Mouse (Mus musculus) embryonic facial prominence, embryonic 10.5 days (tissue): ENCODE data around the gene Soga1. TPM values are rescaled to one million over a fixed set of nuclear protein-coding genes. Genes with fewer than 3 reads are reported as not detected.
A peak's percentile ranks its signal among the peaks of the same experiment; 100 is the strongest.

Experiments
- DNase-seq: peaks from one replicate; pipeline ENCODE4 v3.0.0-alpha.2; 2017; ENCODE audit warnings: low spot score
- H3K27ac ChIP-seq: fragments of 300-500 bp; sonication (generic); replicated peaks from 2 replicates; pipeline ENCODE4 v1.5.1; 2016; ENCODE audit warnings: mild to moderate bottlenecking
- H3K27me3 ChIP-seq: fragments of 300-500 bp; sonication (generic); replicated peaks from 2 replicates; pipeline ENCODE4 v1.6.1; 2016; ENCODE audit warnings: low read depth, mild to moderate bottlenecking; ENCODE audit not compliant: poor library complexity, severe bottlenecking
- H3K36me3 ChIP-seq: fragments of 300-500 bp; sonication (generic); replicated peaks from 2 replicates; pipeline ENCODE4 v1.6.1; 2016; ENCODE audit warnings: mild to moderate bottlenecking, moderate library complexity
- H3K4me1 ChIP-seq: fragments of 300-500 bp; sonication (generic); 2 replicates; pipeline ENCODE4 v1.6.1; 2016
- H3K4me3 ChIP-seq: fragments of 300-500 bp; sonication (generic); 2 replicates; pipeline ENCODE4 v1.5.1; 2016; ENCODE audit warnings: mild to moderate bottlenecking, moderate library complexity
- H3K9me3 ChIP-seq: fragments of 300-500 bp; sonication (generic); 2 replicates; pipeline ENCODE4 v1.6.1; 2016; ENCODE audit warnings: mild to moderate bottlenecking
- WGBS: fragments of 180-500 bp; shearing (Covaris S2); methylation state at CpG from one replicate; pipeline ENCODE4 v1.1.7; 2016; 5-methylcytosine and 5-hydroxymethylcytosine counted together
- polyA plus RNA-seq: library from polyadenylated mRNA; unstranded; fragments of >200 nt; fragmentation: Nextera tagmentation; extraction: Ambion mirVana; gene quantifications from 2 replicates; pipeline ENCODE4 v1.2.1, GENCODE M21; 2016

Gene Soga1
- polyA plus RNA-seq, 1 experiment from 2014 or later = 4.7 TPM

GRCm38 (mm10) chr2:157077160-157077559 lies 1.9 kb downstream of the Soga1 start:
- H3K9me3 ChIP-seq = no peaks in the 10 kb centered on the region
- no peak for DNase-seq
- H3K36me3 ChIP-seq = peaks cover 46% of the 10 kb centered on the region
- peak overlapping the region; percentile 98 for H3K27ac ChIP-seq
- H3K4me3 ChIP-seq = peak overlapping the region; percentile 80
- WGBS = 43% methylated on average over 5 of the region's 5 CpGs
- peaks cover 72% of the 10 kb centered on the region for H3K4me1 ChIP-seq
- peaks cover 5% of the 10 kb centered on the region; the same call in 1 of the 2 replicates for H3K27me3 ChIP-seq

GRCm38 (mm10) chr2:157076585-157076984 lies 2.5 kb downstream of the Soga1 start:
- 87% methylated on average over 7 of the region's 7 CpGs for WGBS
- Histone ChIP-seq H3K27ac (no peak overlapping the region), H3K9me3 (no peaks in the 10 kb centered on the region), H3K4me3 (peak overlapping the region; percentile 80), H3K4me1 (peaks cover 77% of the 10 kb centered on the region), H3K27me3 (peaks cover 5% of the 10 kb centered on the region; the same call in 1 of the 2 replicates), H3K36me3 (peaks cover 51% of the 10 kb centered on the region)
- no peak for DNase-seq

- no peak overlapping the region for H3K27ac ChIP-seq
- DNase-seq = no peak
- H3K4me1 ChIP-seq = peaks cover 86% of the 10 kb centered on the region
- peaks cover 5% of the 10 kb centered on the region; the same call in 1 of the 2 replicates for H3K27me3 ChIP-seq
- peaks cover 60% of the 10 kb centered on the region for H3K36me3 ChIP-seq
- WGBS = 73% methylated on average over 3 of the region's 3 CpGs
- peak overlapping the region; percentile 80 for H3K4me3 ChIP-seq
- H3K9me3 ChIP-seq = no peaks in the 10 kb centered on the region
Measured at GRCm38 (mm10) chr2:157075685-157076084, 3.4 kb downstream of the Soga1 start.

GRCm38 (mm10) chr2:157075226-157075625 lies 3.8 kb downstream of the Soga1 start:
- H3K4me1 ChIP-seq = peaks cover 90% of the 10 kb centered on the region

GRCm38 (mm10) chr2:157074772-157075171 lies 4.3 kb downstream of the Soga1 start:
- no peak for DNase-seq
- Histone ChIP-seq H3K27me3 (no peaks in the 10 kb centered on the region), H3K4me3 (peak overlapping the region; percentile 80; the same call in 1 of the 2 replicates), H3K9me3 (no peaks in the 10 kb centered on the region), H3K36me3 (peaks cover 70% of the 10 kb centered on the region), H3K27ac (no peak overlapping the region), H3K4me1 (peaks cover 90% of the 10 kb centered on the region)
- WGBS = 81% methylated on average over 5 of the region's 5 CpGs

More at GRCm38 (mm10) chr2:157075226-157075625, 3.8 kb downstream of the Soga1 start:
- Histone ChIP-seq H3K36me3 (peaks cover 65% of the 10 kb centered on the region), H3K27me3 (peaks cover 2% of the 10 kb centered on the region; the same call in 1 of the 2 replicates), H3K4me3 (peak overlapping the region; percentile 80; the same call in 1 of the 2 replicates), H3K27ac (0 out of 2 replicates have a peak overlapping the region, but pooled peaks have one; percentile 3), H3K9me3 (no peaks in the 10 kb centered on the region)
- DNase-seq = no peak
- 90% methylated on average over 3 of the region's 3 CpGs for WGBS

- H3K27ac ChIP-seq = no peak overlapping the region
- H3K27me3 ChIP-seq = no peaks in the 10 kb centered on the region
- H3K36me3 ChIP-seq = peaks cover 75% of the 10 kb centered on the region
- peaks cover 90% of the 10 kb centered on the region for H3K4me1 ChIP-seq
- WGBS = 84% methylated on average over 9 of the region's 9 CpGs
- H3K9me3 ChIP-seq = no peaks in the 10 kb centered on the region
- no peak overlapping the region for H3K4me3 ChIP-seq
- no peak for DNase-seq
Measured at GRCm38 (mm10) chr2:157074186-157074724, 4.8 kb downstream of the Soga1 start.

GRCm38 (mm10) chr2:157073378-157074052 lies 5.5 kb downstream of the Soga1 start:
- no peaks in the 10 kb centered on the region for H3K9me3 ChIP-seq
- peak overlapping the region; percentile 14; the same call in 1 of the 2 replicates for H3K4me3 ChIP-seq
- H3K4me1 ChIP-seq = peaks cover 95% of the 10 kb centered on the region
- no peaks in the 10 kb centered on the region for H3K27me3 ChIP-seq
- 78% methylated on average over 9 of the region's 9 CpGs for WGBS
- DNase-seq = no peak
- peaks cover 79% of the 10 kb centered on the region for H3K36me3 ChIP-seq
- no peak overlapping the region for H3K27ac ChIP-seq

GRCm38 (mm10) chr2:157072316-157072990 lies 6.6 kb downstream of the Soga1 start:
- Histone ChIP-seq H3K4me3 (no peak overlapping the region), H3K27me3 (no peaks in the 10 kb centered on the region), H3K4me1 (peaks cover 96% of the 10 kb centered on the region), H3K27ac (no peak overlapping the region), H3K36me3 (peaks cover 85% of the 10 kb centered on the region), H3K9me3 (no peaks in the 10 kb centered on the region)
- DNase-seq = no peak
- 71% methylated on average over 9 of the region's 9 CpGs for WGBS

- no peak overlapping the region for H3K27ac ChIP-seq
- peaks cover 96% of the 10 kb centered on the region for H3K4me1 ChIP-seq
- DNase-seq = no peak
- no peaks in the 10 kb centered on the region for H3K9me3 ChIP-seq
- WGBS = 85% methylated on average over 2 of the region's 2 CpGs
- H3K4me3 ChIP-seq = no peak overlapping the region
- no peaks in the 10 kb centered on the region for H3K27me3 ChIP-seq
- H3K36me3 ChIP-seq = peaks cover 88% of the 10 kb centered on the region
Measured at GRCm38 (mm10) chr2:157071556-157071955, 7.5 kb downstream of the Soga1 start.

- H3K27me3 ChIP-seq = no peaks in the 10 kb centered on the region
- no peak overlapping the region for H3K4me3 ChIP-seq
- no peak overlapping the region for H3K27ac ChIP-seq
- DNase-seq = no peak
- WGBS = 74% methylated on average over 9 of the region's 9 CpGs
- H3K9me3 ChIP-seq = no peaks in the 10 kb centered on the region
- H3K4me1 ChIP-seq = peaks cover 93% of the 10 kb centered on the region
- H3K36me3 ChIP-seq = peaks cover 85% of the 10 kb centered on the region
Measured at GRCm38 (mm10) chr2:157070365-157070764, 8.7 kb downstream of the Soga1 start.

- Histone ChIP-seq H3K4me3 (no peak overlapping the region), H3K4me1 (peaks cover 93% of the 10 kb centered on the region), H3K27me3 (no peaks in the 10 kb centered on the region), H3K9me3 (no peaks in the 10 kb centered on the region), H3K36me3 (peaks cover 85% of the 10 kb centered on the region), H3K27ac (peak overlapping the region; percentile 15)
- DNase-seq = no peak
- WGBS = 60% methylated on average over 3 of the region's 3 CpGs
Measured at GRCm38 (mm10) chr2:157069755-157070315, 9.2 kb downstream of the Soga1 start.

GRCm38 (mm10) chr2:157069355-157069735 lies 9.7 kb downstream of the Soga1 start:
- H3K27ac ChIP-seq = peak overlapping the region; percentile 15
- no peak overlapping the region for H3K4me3 ChIP-seq
- DNase-seq = no peak
- peaks cover 87% of the 10 kb centered on the region for H3K36me3 ChIP-seq
- WGBS = 56% methylated on average over 3 of the region's 3 CpGs
- no peaks in the 10 kb centered on the region for H3K9me3 ChIP-seq
- peaks cover 93% of the 10 kb centered on the region for H3K4me1 ChIP-seq
- H3K27me3 ChIP-seq = no peaks in the 10 kb centered on the region
